Mouse (Mus musculus) bone marrow macrophage, adult 2 months (primary cell): ENCODE data around the gene Psma5. TPM values are rescaled to one million over a fixed set of nuclear protein-coding genes. Genes with fewer than 3 reads are reported as not detected.

Experiments
- H3K27ac ChIP-seq: 2 replicates; pipeline ENCODE4 v1.5.1; 2012; ENCODE audit warnings: low read depth, low read length; ENCODE audit not compliant: insufficient read depth
- H3K4me1 ChIP-seq: 2 replicates; pipeline ENCODE4 v1.6.1; 2012; ENCODE audit warnings: low read length; ENCODE audit not compliant: control insufficient read depth, insufficient read depth
- H3K4me3 ChIP-seq: 2 replicates; pipeline ENCODE4 v1.5.1; 2012; ENCODE audit warnings: mild to moderate bottlenecking, low read length, moderate library complexity; ENCODE audit not compliant: insufficient read depth
- CTCF ChIP-seq: IDR thresholded peaks from 2 replicates; pipeline ENCODE4 v1.5.1; 2012; ENCODE audit warnings: low read depth, mild to moderate bottlenecking, low read length, moderate library complexity
- POLR2A ChIP-seq: IDR thresholded peaks from 2 replicates; pipeline ENCODE4 v1.6.1; 2012; ENCODE audit warnings: mild to moderate bottlenecking, low read depth, low read length, borderline replicate concordance
- polyA plus RNA-seq: library from polyadenylated mRNA; stranded (reverse); fragments of >200 nt; gene quantifications from 2 replicates; pipeline ENCODE4 v1.2.4, GENCODE M21; 2012; ENCODE audit not compliant: missing spikeins, insufficient read depth, insufficient read length

Gene Psma5
- polyA plus RNA-seq, 1 experiment: 128 TPM

GRCm38 (mm10) chr3:108282401-108283240 is 25.9 kb downstream of the Psma5 start:
- no peak for TF ChIP-seq CTCF
- TF ChIP-seq POLR2A: no peak

DNA sequence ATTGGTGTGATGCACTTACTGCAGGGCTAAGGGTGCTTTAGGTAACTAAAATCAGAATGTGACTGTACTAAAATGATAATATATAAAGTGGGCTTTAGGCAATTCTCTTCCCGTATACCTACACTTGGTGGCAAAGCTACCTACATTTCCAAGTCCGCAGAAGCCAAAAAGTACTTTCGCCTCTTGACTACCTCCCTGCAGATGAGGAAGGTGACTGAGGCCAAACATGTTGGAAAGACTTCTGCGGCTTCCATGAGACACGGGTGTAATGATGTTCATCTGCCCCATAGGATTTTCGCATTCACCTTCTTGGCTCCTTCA is 26.5 kb downstream of the Psma5 start:
- H3K4me1 ChIP-seq: peaks cover 39% of the 10 kb centered on the region
- peak overlapping the region; percentile 76 for H3K4me3 ChIP-seq
- H3K27ac ChIP-seq: no peak overlapping the region
- TF ChIP-seq POLR2A: no peak
- no peak for TF ChIP-seq CTCF

More at GRCm38 (mm10) chr3:108282401-108283240, 25.9 kb downstream of the Psma5 start:
- H3K4me3 ChIP-seq: peak overlapping the region; percentile 4; the same call in 1 of the 2 replicates
- H3K4me1 ChIP-seq: peaks cover 34% of the 10 kb centered on the region
- peak overlapping the region; percentile 46 for H3K27ac ChIP-seq

DNA sequence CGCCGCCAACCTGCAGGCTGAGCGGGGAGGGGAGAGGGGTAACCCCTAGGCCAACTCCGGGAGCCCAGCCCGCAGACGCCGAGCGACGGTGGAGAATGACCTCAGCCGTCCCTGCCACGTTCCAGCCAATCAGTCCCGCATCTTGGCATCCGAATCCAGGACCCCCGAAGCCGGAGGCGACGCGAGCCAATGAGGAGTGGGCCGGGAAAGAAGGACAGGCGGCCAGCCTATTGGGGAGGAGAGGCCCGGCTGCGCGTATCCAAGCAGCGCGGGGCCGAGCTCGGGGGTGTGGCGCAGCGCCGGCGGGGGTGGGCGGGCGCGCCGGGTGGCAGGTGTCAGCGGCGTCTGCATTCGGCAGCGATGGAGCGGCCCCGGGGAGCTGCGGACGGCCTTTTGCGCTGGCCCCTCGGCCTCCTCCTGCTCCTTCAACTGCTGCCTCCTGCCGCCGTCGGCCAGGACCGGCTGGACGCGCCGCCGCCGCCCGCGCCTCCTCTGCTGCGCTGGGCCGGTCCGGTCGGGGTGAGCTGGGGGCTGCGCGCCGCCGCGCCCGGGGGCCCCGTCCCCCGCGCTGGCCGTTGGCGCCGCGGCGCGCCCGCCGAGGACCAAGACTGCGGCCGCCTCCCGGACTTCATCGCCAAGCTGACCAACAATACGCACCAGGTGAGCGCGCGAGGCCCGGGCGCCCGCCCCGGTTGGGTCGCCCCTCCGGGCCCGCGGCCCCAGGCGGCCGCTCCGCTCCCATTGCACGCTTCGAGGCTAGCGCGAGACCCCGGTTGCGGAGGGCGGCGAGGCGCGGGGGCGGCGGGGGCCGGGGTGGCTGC is 27.3 kb downstream of the Psma5 start, which contains the start of gene Sort1:
TSS of gene Sort1 (plus strand) at position 302 of the 821 bp plus-strand sequence.
- peaks cover 47% of the 10 kb centered on the region for H3K4me1 ChIP-seq
- peak within 1 kb of the TSS; percentile 76 for H3K4me3 ChIP-seq
- H3K27ac ChIP-seq: peak within 1 kb of the TSS; percentile 46
- TF ChIP-seq POLR2A: no peak

GRCm38 (mm10) chr3:108285078-108285711 is 28.5 kb downstream of the Psma5 start:
- Histone ChIP-seq H3K27ac (no peak overlapping the region), H3K4me3 (no peak overlapping the region), H3K4me1 (peaks cover 56% of the 10 kb centered on the region)
- TF ChIP-seq POLR2A (no peak), CTCF (no peak)

DNA sequence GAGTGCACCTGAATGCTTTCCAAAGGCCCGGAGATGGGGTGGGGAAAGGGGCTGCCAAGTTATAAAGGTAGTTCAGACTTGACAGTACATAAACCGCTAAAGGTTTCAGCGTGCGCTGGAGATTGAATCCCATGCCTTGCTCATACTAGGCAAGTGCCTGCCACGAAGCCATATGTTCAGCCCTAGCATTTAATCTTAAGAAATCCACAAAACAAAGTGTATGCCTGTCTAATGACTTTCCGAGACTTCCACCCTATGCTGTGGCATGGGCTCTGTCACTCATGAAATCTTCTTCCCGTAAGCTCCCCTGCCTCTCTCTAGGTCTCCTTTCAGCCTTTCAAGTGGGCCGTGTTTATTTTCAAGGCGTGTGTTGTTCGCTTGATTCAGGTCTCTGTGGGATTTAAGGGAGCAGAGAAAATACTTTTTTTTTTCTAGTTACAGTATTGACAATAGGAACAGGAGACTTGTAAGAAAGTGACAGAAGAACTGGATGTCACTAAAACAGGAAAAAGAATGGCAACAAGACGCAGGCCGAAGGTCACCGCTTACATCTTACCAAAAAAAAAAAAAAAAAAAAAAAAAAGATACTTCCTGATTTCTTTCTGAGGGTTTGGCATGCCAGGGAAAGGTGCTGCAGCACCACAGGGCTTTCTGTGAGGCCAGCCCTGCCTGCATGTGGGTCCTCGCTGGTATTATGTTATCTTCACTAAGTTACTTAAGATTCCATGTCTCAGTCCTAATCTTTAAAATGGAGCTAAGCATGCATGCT is 30.1 kb downstream of the Psma5 start:
- peaks cover 64% of the 10 kb centered on the region for H3K4me1 ChIP-seq
- no peak overlapping the region; the same call in 1 of the 2 replicates for H3K27ac ChIP-seq
- TF ChIP-seq CTCF (no peak), POLR2A (no peak)
- H3K4me3 ChIP-seq: no peak overlapping the region

- H3K4me3 ChIP-seq: no peak overlapping the region
- TF ChIP-seq POLR2A: no peak
- TF ChIP-seq CTCF: no peak
- peaks cover 61% of the 10 kb centered on the region for H3K4me1 ChIP-seq
- no peak overlapping the region; the same call in 1 of the 2 replicates for H3K27ac ChIP-seq
These were observed 31.4 kb downstream of the Psma5 start for GRCm38 (mm10) chr3:108287811-108288805.

DNA sequence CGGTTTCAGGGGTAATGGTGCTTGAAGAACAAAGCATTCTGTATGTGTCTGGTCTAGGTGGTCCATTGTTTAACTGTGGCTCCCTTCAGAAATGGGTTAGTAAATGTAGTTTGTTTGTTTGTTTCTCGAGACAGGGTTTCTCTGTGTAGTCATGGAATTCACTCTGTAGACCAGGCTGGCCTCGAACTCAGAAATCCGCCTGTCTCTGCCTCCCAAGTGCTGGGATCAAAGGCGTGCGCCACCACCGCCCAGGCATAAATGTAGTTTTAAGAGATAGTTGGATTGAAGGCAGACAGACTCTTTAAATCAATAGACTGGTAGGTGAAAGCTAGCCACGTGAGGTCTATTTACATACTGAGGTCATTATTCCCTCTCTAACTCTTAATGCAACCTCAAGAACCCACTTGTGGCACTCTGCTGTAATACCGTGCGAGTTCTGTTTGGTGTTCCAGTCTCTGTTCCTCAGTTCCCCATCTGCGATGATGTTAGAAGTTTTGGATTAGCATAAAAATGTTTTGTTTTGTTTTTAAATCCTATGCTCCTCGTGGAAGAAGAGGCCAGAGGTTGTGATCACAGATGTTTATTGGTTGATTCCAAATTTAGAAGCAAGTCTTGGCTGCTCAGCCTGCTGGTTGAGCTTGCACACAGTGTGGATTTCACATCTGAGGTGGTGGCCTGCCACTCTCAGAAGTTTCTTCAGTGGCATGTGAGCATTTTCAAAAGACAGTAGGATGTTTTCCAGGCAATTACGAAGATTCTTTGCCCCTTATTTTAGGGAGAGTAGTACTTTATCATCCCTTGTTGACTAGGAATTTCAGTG is 32.8 kb downstream of the Psma5 start:
- Histone ChIP-seq H3K4me3 (no peak overlapping the region), H3K27ac (peak overlapping the region; percentile 8; the same call in 1 of the 2 replicates), H3K4me1 (peaks cover 63% of the 10 kb centered on the region)
- no peak for TF ChIP-seq POLR2A
- no peak for TF ChIP-seq CTCF
